8 mouse cellular contexts compared by ENCODE assay signal in genomic region chr1:178405445-178405911, GRCm38 (mm10). TPM values are rescaled to one million over a fixed set of nuclear protein-coding genes. Genes with fewer than 3 reads are reported as not detected.
A peak's percentile ranks its signal among the peaks of the same experiment; 100 is the strongest.
DNase-seq lines count a peak whose midpoint lies in the region; ATAC-seq and TF ChIP-seq lines count a peak whose summit lies in the region.

No protein-coding gene starts in this region.

- peak overlapping the region; percentile 99 for H3K27ac ChIP-seq in CH12.LX (ENCODE audit: insufficient read depth, low read depth)
- H3K27ac ChIP-seq in forebrain, embryonic 12.5 days = peak overlapping the region; percentile 100
- H3K27ac ChIP-seq in liver, postnatal 0 days (ENCODE audit: low read depth) = peak overlapping the region; percentile 100
- peak overlapping the region; percentile 99 for H3K27ac ChIP-seq in neural tube, embryonic 14.5 days (ENCODE audit: low read depth, low read length)

- TF ChIP-seq EP300 in CH12.LX (IDR thresholded peaks at IDR 0.05; ENCODE audit: low read length) = no peak
- TF ChIP-seq EP300 in liver, postnatal 0 days (IDR thresholded peaks at IDR 0.05; ENCODE audit: low read depth) = peak; percentile 63; the same call in 1 of the 2 replicates

- WGBS in forebrain, embryonic 12.5 days = under 1% methylated on average over 23 of the region's 23 CpGs
- under 1% methylated on average over 23 of the region's 23 CpGs for WGBS in large intestine, adult 2 months
- WGBS in liver, postnatal 0 days (ENCODE audit: insufficient replicate concordance) = 1% methylated on average over 23 of the region's 23 CpGs
- under 1% methylated on average over 23 of the region's 23 CpGs for WGBS in neural tube, embryonic 14.5 days

- H3K4me1 ChIP-seq in CH12.LX (ENCODE audit: control insufficient read depth in 1 of 2, insufficient read depth in 2 of 2) = no peaks in the 10 kb centered on the region
- peaks cover 2% of the 10 kb centered on the region; the same call in 1 of the 2 replicates for H3K4me1 ChIP-seq in forebrain, embryonic 12.5 days
- H3K4me1 ChIP-seq in liver, postnatal 0 days (ENCODE audit: insufficient read depth) = peaks cover 7% of the 10 kb centered on the region; the same call in 1 of the 2 replicates
- no peaks in the 10 kb centered on the region for H3K4me1 ChIP-seq in neural tube, embryonic 14.5 days (ENCODE audit: control insufficient read depth, insufficient read depth, low read length)

- intact Hi-C loops in heart, postnatal 10 days (cut with DNase I) = no loop called here

- peak overlapping the region; percentile 100 for H3K9ac ChIP-seq in CH12.LX (ENCODE audit: insufficient read depth, low read depth)
- H3K9ac ChIP-seq in forebrain, embryonic 12.5 days = peak overlapping the region; percentile 86
- H3K9ac ChIP-seq in liver, postnatal 0 days (replicated peaks) = peak overlapping the region; percentile 98
- H3K9ac ChIP-seq in neural tube, embryonic 14.5 days (replicated peaks; ENCODE audit: low read depth, low read length) = peak overlapping the region; percentile 94

- H3K4me3 ChIP-seq in CH12.LX (replicated peaks in 1 of 3; ENCODE audit: low read depth in 2 of 3, low read length in 2 of 3, poor library complexity in 1 of 3) = peak overlapping the region; percentile 64 to 90 (median 74)
- H3K4me3 ChIP-seq in forebrain, embryonic 12.5 days (replicated peaks) = peak overlapping the region; percentile 51
- H3K4me3 ChIP-seq in liver, postnatal 0 days (ENCODE audit: low read depth, low read length) = peak overlapping the region; percentile 74
- H3K4me3 ChIP-seq in neural tube, embryonic 14.5 days (ENCODE audit: low read depth, low read length) = peak overlapping the region; percentile 56

- no peak for TF ChIP-seq CTCF in CH12.LX (conservative IDR thresholded peaks at IDR 0.05 in 1 of 2, IDR thresholded peaks at IDR 0.05 in 1 of 2; ENCODE audit: low read depth in 2 of 2, low read length in 2 of 2)
- no peak for TF ChIP-seq CTCF in liver, postnatal 0 days (IDR thresholded peaks at IDR 0.05; ENCODE audit: low read depth)

- H3K27me3 ChIP-seq in CH12.LX (replicated peaks) = no peaks in the 10 kb centered on the region
- no peaks in the 10 kb centered on the region for H3K27me3 ChIP-seq in forebrain, embryonic 12.5 days
- H3K27me3 ChIP-seq in liver, postnatal 0 days (ENCODE audit: insufficient read depth, low read length) = no peaks in the 10 kb centered on the region
- no peaks in the 10 kb centered on the region for H3K27me3 ChIP-seq in neural tube, embryonic 14.5 days (ENCODE audit: control insufficient read depth, insufficient read depth, low read length)

- no peaks in the 10 kb centered on the region for H3K79me2 ChIP-seq in CH12.LX (replicated peaks; ENCODE audit: control insufficient read depth, extremely low read depth, insufficient read depth, poor library complexity, severe bottlenecking)

- no peaks in the 10 kb centered on the region for H3K9me3 ChIP-seq in CH12.LX (replicated peaks; ENCODE audit: low read length)
- no peaks in the 10 kb centered on the region for H3K9me3 ChIP-seq in forebrain, embryonic 12.5 days
- no peaks in the 10 kb centered on the region for H3K9me3 ChIP-seq in liver, postnatal 0 days (ENCODE audit: low read length)
- H3K9me3 ChIP-seq in neural tube, embryonic 14.5 days (ENCODE audit: control insufficient read depth, low read length) = no peaks in the 10 kb centered on the region

- dilution Hi-C loops in CH12.LX (cut with MboI; ENCODE audit: extremely low pct_ligation_motif_present, extremely low pct_unique_long_range_greater_than_20kb, low sequenced_read_pairs) = no loop called here

- peak overlapping the region; percentile 41; the same call in 1 of the 2 replicates for H3K4me2 ChIP-seq in CH12.LX (ENCODE audit: insufficient read depth, low read depth, poor library complexity, severe bottlenecking)
- peak overlapping the region; percentile 52 for H3K4me2 ChIP-seq in forebrain, embryonic 12.5 days
- H3K4me2 ChIP-seq in liver, postnatal 0 days (ENCODE audit: low read depth, low read length) = peak overlapping the region; percentile 82
- H3K4me2 ChIP-seq in neural tube, embryonic 14.5 days (ENCODE audit: low read depth, low read length) = peak overlapping the region; percentile 51

- peak; percentile 87 for ATAC-seq in forebrain, embryonic 12.5 days (ENCODE audit: low FRiP score)
- peak; percentile 71 for ATAC-seq in liver, postnatal 0 days
- peak; percentile 87 for ATAC-seq in neural tube, embryonic 14.5 days (ENCODE audit: low read depth)

- TF ChIP-seq POLR2A in CH12.LX (IDR thresholded peaks at IDR 0.05; ENCODE audit: low read depth, low read length) = no peak; the same call in 1 of the 2 replicates

- peak; percentile 81 for DNase-seq in CH12.LX (ENCODE audit: extremely low read depth)
- peak; percentile 70 for DNase-seq in c-Kit-positive CD71-positive TER-119-negative erythroid progenitor cells, embryonic 14.5 days (ENCODE audit: low read depth)
- DNase-seq in heart, postnatal 10 days = peak; percentile 88
- DNase-seq in large intestine, adult 2 months (ENCODE audit: low read depth, low spot score) = peak; percentile 56
- DNase-seq in liver, postnatal 0 days = peak; percentile 87
- DNase-seq in testis, postnatal 10 days (ENCODE audit: low spot score) = peak; percentile 75

- in situ Hi-C loops in CH12.LX (cut with MboI; ENCODE audit: low pct_ligation_motif_present, low pct_unique_long_range_greater_than_20kb, low sequenced_read_pairs) = no loop called here

- TF ChIP-seq RAD21 in CH12.LX (IDR thresholded peaks at IDR 0.05; ENCODE audit: low read depth, low read length) = no peak

- no peaks in the 10 kb centered on the region for H3K36me3 ChIP-seq in CH12.LX (replicated peaks in 1 of 2; ENCODE audit: control insufficient read depth in 1 of 2, insufficient read depth in 1 of 2, low read length in 1 of 2)
- H3K36me3 ChIP-seq in forebrain, embryonic 12.5 days (replicated peaks) = no peaks in the 10 kb centered on the region
- no peaks in the 10 kb centered on the region for H3K36me3 ChIP-seq in liver, postnatal 0 days (replicated peaks; ENCODE audit: insufficient read depth, low read length)
- H3K36me3 ChIP-seq in neural tube, embryonic 14.5 days (ENCODE audit: control insufficient read depth, insufficient read depth, low read length) = no peaks in the 10 kb centered on the region

TF ChIP-seq in CH12.LX, 34 proteins besides CTCF, POLR2A, EP300 and RAD21 (continues in another document):
- TF ChIP-seq JUN (IDR thresholded peaks at IDR 0.05; ENCODE audit: insufficient read depth, low read depth, low read length) (no peak), KAT2A (IDR thresholded peaks at IDR 0.05; ENCODE audit: insufficient replicate concordance, low read length) (no peak), ZMIZ1 (IDR thresholded peaks at IDR 0.05; ENCODE audit: low read depth, low read length) (no peak), MXI1 (IDR thresholded peaks at IDR 0.05; ENCODE audit: low read depth, low read length) (peak; percentile 20), UBTF (IDR thresholded peaks at IDR 0.05; ENCODE audit: low read depth, low read length) (0 out of 2 replicates have a peak, but pooled peaks have one; percentile 46), PAX5 (IDR thresholded peaks at IDR 0.05; ENCODE audit: low read length) (no peak), BHLHE40 (IDR thresholded peaks at IDR 0.05; ENCODE audit: low read depth, low read length) (no peak), MAZ (IDR thresholded peaks at IDR 0.05; ENCODE audit: low read depth, low read length) (no peak), TBP (conservative IDR thresholded peaks at IDR 0.05; ENCODE audit: low read depth, low read length) (no peak), CHD2 (IDR thresholded peaks at IDR 0.05; ENCODE audit: low read length) (no peak), ZKSCAN1 (IDR thresholded peaks at IDR 0.05; ENCODE audit: borderline replicate concordance, low read depth, low read length) (no peak), CHD1 (IDR thresholded peaks at IDR 0.05; ENCODE audit: low read depth, low read length) (no peak), SIN3A (IDR thresholded peaks at IDR 0.05; ENCODE audit: low read length) (no peak), MYC (IDR thresholded peaks at IDR 0.05; ENCODE audit: low read depth, low read length) (no peak), NELFE (IDR thresholded peaks at IDR 0.05; ENCODE audit: low read depth, low read length) (peak; percentile 6; the same call in 1 of the 2 replicates), ZNF384 (IDR thresholded peaks at IDR 0.05; ENCODE audit: low read depth, low read length) (no peak), E2F4 (IDR thresholded peaks at IDR 0.05; ENCODE audit: insufficient replicate concordance, low read depth, low read length) (no peak), MEF2A (IDR thresholded peaks at IDR 0.05; ENCODE audit: borderline replicate concordance, low read depth, low read length) (no peak), IRF4 (IDR thresholded peaks at IDR 0.05; ENCODE audit: low read depth, low read length) (no peak), ZC3H11A (IDR thresholded peaks at IDR 0.05; ENCODE audit: low read depth, low read length) (no peak), ETS1 (conservative IDR thresholded peaks at IDR 0.05; ENCODE audit: low read depth, low read length) (no peak), SMC3 (IDR thresholded peaks at IDR 0.05; ENCODE audit: low read depth, low read length) (no peak), HCFC1 (IDR thresholded peaks at IDR 0.05; ENCODE audit: low read depth, low read length) (peak; percentile 40), USF2 (conservative IDR thresholded peaks at IDR 0.05; ENCODE audit: low read depth, low read length) (no peak), NRF1 (IDR thresholded peaks at IDR 0.05; ENCODE audit: low read depth, low read length) (no peak; the same call in 1 of the 2 replicates), USF1 (IDR thresholded peaks at IDR 0.05; ENCODE audit: low read depth, low read length) (no peak), MAFK (IDR thresholded peaks at IDR 0.05; ENCODE audit: insufficient replicate concordance, low read length) (no peak), ELF1 (IDR thresholded peaks at IDR 0.05; ENCODE audit: low read depth, low read length) (peak; percentile 23; the same call in 1 of the 2 replicates), MAX (IDR thresholded peaks at IDR 0.05; ENCODE audit: low read length) (no peak), GABPA (IDR thresholded peaks at IDR 0.05; ENCODE audit: insufficient replicate concordance, low read depth, low read length) (no peak)

RNA-seq across cellular contexts. Expression of gene Efcab2, which starts 0.4 kb away (rescaled TPM):
- total RNA-seq in CH12.LX (2012; rRNA removed) (1.2 and 1.5 TPM in 2 replicates), CH12.LX (2014; rRNA removed) (1.8 TPM in 2 replicates)
- polyA plus RNA-seq in CH12.LX (2012; ENCODE audit: insufficient read length, low read depth) = 2.8 and 3.2 TPM in 2 replicates
- polyA plus RNA-seq in forebrain, embryonic 12.5 days (2016; fragmentation: Nextera tagmentation; extraction: Ambion mirVana) = 9.6 and 11.1 TPM in 2 replicates
- total RNA-seq in heart, postnatal 10 days (2021) = 10 to 100 TPM; 25.3 to 27.8 TPM
- 0.19 and 0.25 TPM in 2 replicates for polyA plus RNA-seq in large intestine, adult 2 months (2012; rRNA removed)
- 2.0 and 2.3 TPM in 2 replicates for polyA plus RNA-seq in liver, postnatal 0 days (2015; fragmentation: Nextera tagmentation; extraction: Ambion mirVana)
- polyA plus RNA-seq in neural tube, embryonic 14.5 days (2014; fragmentation: Nextera tagmentation; extraction: Ambion mirVana) = 7.4 and 10.6 TPM in 2 replicates

Comparison
In these comparisons a context has a peak if more than half of its experiments do, and no peak if none do; other contexts are left out.
1. Peak in every context shown above with its lines: DNase-seq, ATAC-seq, H3K4me3 ChIP-seq and H3K27ac ChIP-seq.